Mouse (Mus musculus): Measurements from ENCODE around the gene Azgp1.
"Not testable (repeated sequence)": the region's sequence is repeated elsewhere in the genome, so short reads cannot be mapped to it uniquely, and the experiment has no call there.

Azgp1 gene

DNA sequence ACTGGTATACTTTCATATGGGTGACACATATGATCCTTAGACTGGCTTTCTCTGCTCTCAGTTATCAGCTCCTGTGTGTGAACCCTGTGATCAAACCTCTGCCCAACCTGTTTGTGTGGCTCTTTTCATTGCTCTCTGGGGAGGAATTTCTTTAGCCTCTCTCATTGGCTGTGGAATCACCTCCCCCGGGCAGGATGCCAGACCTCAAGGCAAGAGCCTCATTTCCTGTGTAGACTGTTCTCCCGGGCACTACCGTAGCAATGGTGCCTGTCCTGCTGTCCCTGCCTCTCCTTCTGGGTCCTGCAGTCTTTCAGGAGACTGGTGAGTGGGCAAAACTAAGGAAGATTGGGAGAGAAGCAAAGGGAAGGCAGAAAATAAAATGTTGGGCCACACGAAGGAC is at the start of gene Azgp1:
Azgp1 (plus strand) TSS at position 221 of the 400 bp plus-strand sequence.
- DNase-seq (ENCODE audit: low spot score in 2 of 2) = no peak

DNA sequence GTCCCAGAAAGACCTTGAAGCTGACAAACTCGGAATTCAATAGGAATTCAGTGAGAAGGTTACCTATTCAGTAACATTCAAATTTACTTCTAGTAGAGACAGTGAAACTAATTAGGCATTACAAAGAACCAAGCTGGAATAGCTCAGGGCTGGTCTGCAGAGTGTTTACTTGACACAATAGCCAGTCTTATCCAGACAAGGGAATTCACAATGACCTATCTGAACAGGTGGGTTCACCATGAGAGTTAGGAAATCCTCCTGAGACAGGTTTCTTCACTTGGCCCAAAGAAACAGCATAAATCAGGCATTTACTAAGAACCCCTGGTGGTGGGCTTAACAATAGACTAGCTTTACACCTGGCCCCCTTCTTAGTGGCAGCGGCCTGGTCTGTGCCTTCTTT is 47.4 kb upstream of the Azgp1 start:
- not testable (repeated sequence) for DNase-seq (ENCODE audit: low spot score in 2 of 2)

DNA sequence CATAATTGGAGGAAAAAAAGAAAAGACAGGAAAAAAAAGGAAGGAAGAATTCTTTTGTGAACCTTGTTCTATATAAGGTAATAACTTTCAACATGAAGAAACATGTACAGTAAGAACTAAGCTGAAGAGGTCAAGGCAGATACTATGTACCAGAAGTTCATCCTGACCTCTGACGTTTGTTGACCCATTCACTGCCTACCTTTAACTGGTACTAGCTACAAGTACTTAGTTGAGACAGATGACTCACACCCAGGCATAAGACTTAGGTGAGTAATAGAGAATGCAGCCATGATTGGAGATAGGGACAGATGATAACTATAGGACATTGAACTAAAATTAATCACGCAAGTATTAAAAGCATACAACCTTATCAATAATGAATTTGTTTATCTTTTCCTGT is 44.8 kb upstream of the Azgp1 start:
- no peak for DNase-seq (ENCODE audit: low spot score in 2 of 2)

DNA sequence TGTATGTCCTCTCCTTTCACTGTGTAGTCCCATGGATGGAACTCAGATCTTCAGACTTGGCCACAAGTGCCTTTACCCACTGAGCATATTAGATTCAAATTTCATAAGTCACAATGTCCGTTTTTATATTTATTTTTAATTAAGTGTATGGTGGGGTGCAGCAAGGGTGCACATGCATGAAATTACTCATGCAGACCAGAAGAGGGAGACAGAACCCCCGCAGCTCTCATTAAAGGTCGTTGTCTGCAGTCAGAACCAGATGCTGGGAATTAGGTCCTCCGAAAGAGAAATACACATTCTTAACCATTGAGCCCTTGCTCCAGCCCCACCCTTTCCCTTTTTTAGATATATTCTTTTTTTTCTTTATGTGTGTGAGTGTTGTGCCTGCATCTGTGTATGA is 44.1 kb upstream of the Azgp1 start:
- no peak for DNase-seq (ENCODE audit: low spot score in 2 of 2)

DNA sequence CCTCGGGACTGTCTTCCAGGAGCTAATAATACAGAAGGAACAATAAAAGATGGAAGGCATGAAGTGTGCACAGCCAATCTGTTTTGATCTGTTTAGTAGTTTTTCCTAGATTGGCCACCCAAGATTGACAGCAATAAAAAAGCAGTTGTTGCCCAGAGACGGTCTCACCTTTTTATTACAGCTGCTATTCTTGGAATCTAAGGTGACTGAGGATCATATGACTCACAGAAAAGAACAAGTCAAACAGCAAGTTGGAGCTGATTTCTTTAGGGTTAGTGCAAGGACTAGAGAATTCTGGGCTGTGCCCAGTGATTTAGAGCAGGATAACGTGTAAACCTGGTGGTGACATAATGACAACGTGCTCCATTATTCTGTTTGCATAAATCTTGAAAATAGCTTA is 40.4 kb upstream of the Azgp1 start:
- no peak for DNase-seq (ENCODE audit: low spot score in 2 of 2)

DNA sequence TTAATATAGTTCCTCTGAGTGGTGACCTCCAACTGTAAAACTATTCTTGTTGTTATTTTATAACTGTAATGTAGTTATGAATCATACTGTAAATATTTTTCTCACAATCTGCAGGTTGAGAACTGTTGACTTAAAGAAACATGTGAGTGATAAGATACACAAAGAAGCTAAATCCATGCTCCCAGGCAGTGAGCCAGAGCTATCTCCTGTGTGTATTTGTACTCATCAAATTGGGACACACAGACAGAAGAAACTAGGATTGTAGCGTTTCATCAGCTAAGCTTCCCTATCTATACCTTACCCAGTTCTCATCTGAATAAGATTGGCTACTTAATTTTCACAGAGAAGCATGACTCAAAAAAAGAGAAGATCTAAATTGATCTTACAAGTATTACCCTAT is 38.2 kb upstream of the Azgp1 start:
- no peak for DNase-seq (ENCODE audit: low spot score in 2 of 2)

DNA sequence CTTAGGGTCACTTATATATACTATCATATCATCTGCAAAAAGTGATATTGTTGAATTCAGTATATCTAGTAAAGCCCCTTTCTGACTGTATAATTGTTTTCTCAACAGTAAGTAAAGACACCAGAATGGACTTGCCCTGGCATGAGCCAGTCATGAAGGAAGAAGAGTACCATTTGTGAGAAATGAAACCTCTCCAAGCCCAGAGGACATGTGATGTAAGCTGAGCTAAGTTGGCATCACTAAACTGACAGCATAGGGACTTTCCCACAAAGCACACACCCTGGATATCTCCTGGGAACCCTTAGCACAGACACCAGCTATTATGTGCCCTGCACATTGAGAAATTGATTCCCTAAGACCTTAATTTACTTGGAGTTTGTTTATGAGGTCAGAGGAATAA is 34.0 kb upstream of the Azgp1 start:
- no peak for DNase-seq (ENCODE audit: low spot score in 2 of 2)

DNA sequence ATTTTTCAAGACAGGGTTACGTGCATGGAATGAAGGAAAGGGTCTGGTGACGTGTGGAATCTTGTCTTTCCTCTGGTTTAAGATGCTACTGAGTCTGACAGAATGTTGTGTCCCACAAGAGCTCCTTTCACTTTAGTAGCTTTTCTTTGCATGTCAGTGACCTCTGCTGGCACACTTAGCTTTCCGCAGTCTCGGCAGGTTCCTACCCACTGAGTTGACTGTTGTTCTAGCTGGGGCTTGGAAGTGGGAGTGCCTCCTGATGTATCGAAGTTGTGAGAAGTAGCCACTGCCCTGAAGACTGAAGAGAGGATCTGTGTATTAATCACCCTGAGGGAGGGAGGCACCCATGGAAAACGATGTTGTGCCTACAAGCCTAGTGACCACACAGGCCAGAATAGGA is 30.1 kb upstream of the Azgp1 start:
- DNase-seq (ENCODE audit: low spot score in 2 of 2) = peak in 1 of 2 experiments; percentile 0

DNA sequence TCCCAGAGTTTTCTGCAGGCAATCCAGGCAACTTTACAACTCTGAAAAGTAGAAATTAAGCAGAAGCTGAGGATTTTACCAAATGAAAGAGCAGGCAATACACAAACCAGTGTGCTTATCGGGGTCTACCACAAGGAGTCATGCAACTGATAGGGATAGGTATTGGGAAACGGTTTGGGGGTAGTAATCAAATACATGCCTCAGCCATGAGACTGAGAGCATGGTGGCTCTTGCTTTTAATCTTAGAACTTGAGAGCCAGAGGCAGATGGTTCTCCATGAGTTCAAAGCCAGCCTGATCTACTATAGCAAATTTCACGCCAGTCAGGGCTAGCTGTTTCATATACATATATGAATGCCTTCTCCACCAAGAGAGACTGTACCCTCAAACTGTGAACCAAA is 24.9 kb upstream of the Azgp1 start:
- DNase-seq (ENCODE audit: low spot score in 2 of 2) = no peak

DNA sequence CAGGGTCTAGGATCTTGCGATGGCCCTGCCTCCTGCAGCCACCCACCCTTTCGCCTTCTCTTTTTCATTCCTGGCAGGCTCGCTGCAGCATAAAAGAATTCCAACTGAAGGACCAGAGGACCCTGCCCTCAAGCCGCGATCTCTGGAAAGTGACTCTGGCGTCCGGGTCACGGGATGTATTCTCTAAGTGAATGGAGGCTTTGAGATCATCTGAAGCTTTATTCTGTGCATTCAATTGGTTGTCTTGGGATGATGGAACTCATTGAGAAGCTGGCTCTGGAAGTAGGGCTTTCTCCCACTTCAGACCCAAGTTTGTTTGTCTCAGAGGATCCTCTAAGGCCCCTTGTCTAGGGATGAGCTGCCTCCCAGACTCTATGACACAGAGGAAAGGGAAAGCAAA is 18.4 kb upstream of the Azgp1 start, which contains the start of gene Gjc3:
Gjc3 (minus strand) TSS at position 154 of the 400 bp plus-strand sequence.
- DNase-seq (ENCODE audit: low spot score in 2 of 2) = no peak

DNA sequence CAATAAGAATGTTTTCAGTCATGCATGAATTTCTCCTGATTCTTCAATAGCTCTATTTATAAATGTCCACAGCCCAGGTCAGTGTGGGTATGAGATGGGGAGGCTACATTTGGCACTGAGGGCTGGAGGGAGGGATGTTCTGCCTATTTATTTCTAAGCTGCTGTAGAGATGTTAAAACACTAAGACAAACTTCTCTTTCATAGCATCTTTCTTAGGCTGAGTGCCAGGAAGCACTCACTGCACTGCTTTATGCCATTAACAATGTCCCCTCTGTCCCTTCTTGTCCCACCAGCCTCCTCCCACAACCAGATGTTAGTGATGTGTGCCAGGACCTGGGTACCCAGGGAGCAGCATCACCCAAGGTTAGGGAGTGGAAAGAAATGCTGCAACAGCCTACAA is 14.8 kb upstream of the Azgp1 start:
- DNase-seq (ENCODE audit: low spot score in 2 of 2) = no peak

DNA sequence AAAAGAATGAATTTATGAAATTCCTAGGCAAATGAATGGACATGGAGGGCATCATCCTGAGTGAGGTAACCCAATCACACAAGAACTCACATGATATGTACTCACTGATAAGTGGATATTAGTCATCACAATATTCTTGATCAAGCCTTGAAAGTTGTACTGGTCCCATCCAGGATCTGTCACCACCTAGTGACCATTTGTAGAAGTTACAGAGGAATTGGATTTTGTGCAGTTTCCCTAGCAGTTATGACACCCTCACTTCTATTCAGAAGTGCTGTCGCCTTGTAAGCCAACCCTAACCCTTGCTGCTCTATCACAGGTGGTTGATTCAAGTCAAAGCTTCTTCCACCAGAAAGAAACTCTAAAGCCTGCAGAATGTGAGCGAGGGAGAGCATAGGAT is 8.2 kb upstream of the Azgp1 start:
- no peak for DNase-seq (ENCODE audit: low spot score in 2 of 2)

DNA sequence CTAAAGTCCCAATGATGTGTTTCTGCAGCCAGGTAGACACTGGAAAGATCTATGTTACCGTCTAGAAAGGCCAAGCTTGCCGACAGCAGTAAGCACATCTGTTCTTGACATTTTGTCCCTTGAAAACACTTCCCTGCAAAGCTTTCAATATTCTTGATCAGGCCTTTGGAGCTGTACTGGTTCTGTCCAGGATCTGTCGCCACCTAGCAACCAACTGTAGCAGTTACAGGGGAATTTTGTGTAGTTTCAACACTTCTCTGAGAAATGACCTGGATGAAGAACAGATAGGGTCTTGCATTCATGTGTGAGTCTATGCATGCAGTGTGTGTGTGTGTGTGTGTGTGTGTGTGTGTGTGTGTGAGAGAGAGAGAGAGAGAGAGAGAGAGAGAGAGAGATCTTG is 7.6 kb upstream of the Azgp1 start:
- no peak for DNase-seq (ENCODE audit: low spot score in 2 of 2)

DNA sequence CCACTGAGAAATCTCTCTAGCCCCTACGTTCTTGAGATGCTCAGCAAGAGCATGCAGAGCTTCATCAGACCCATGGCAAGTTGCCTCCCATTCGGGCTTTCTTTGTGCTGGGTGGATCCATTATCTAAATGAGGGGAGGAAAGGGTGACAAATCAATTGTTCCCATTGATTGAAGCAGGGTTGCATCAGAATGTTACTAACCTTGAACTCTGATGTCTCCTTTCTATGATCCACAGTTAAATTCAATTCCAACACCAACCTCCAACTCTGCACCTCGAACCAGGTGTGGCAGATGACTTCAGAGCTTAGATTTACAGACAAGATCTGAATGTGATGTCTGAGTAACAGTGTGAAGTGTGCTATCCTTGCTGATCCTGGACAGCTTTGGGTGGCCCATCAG is 6.6 kb upstream of the Azgp1 start:
- no peak for DNase-seq (ENCODE audit: low spot score in 2 of 2)

DNA sequence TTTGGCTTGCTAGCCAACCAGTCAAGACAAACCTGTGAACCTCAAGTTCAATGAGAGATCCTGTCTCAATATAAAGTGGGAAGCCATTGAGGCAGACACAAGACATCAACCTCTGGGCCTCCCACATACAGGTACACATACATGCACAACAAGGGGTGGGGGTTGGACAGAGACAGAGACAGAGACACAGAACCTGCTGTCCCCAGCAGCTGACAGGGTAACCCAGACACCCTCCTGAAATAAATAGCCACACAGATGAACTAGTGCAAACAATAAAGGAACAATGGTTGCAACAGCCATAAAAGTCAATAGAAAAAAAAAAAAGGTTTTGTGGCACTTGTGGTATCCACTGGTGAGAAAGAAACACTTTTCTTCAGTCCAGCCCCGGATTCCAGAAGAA is 5.9 kb upstream of the Azgp1 start:
- no peak for DNase-seq (ENCODE audit: low spot score in 2 of 2)

DNA sequence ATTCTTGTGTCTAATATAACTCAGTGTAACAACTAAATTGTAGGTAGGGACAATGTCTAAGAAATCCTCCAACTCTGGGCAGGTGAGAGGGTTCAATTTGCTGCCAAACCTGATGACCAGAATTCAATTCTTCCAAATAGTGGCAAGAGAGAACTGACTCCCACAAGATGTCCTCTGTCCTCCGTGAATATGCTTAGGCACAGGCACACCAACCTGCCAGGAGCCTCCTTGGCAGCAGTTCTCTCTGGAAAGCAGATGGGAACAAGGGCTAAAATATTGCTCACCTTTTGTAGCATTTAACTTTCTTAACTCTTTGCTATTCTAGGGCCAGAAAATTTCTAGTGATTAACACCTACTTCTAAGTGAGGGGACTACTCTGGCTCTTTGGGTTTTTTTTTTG is 4.0 kb upstream of the Azgp1 start:
- DNase-seq (ENCODE audit: low spot score in 2 of 2) = no peak

DNA sequence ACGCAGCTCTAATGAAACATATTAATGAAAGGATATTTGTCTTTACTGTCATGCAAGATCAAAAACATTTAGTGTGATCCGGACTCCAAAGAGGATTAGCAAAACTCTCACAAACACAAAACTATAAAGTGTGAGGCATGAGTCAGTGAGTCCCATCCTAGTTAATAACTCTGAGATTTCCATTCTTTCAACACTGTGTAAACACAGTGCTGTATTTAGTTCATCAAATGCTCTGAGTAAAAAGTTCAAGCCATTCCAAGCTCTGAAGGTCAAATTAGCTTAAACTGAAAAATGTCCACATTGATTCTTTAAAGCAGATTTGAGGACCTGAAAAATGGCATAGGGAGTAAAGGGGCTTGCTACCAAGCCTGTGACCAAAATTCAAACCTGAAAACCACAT is 2.2 kb upstream of the Azgp1 start:
- DNase-seq (ENCODE audit: low spot score in 2 of 2) = no peak

DNA sequence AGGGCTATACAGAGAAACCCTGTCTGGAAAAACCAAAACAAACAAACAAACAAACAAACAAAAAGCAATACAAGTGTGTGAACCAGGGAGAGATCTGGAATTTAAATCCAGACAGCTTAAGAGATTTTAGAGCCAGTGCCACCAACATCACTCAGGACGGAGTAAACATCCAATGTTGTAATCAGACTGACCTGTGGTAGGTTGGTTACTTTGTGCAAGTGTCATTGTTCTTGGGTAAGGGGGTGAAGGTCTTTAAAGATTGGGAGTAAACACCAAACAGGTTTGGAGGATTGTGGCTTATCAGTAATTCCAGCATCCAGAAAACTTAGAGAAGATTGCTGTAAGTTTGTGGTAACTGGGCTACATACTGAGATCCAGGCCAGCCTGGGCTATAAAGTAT is 5.0 kb downstream of the Azgp1 start:
- DNase-seq (ENCODE audit: low spot score in 2 of 2) = no peak

DNA sequence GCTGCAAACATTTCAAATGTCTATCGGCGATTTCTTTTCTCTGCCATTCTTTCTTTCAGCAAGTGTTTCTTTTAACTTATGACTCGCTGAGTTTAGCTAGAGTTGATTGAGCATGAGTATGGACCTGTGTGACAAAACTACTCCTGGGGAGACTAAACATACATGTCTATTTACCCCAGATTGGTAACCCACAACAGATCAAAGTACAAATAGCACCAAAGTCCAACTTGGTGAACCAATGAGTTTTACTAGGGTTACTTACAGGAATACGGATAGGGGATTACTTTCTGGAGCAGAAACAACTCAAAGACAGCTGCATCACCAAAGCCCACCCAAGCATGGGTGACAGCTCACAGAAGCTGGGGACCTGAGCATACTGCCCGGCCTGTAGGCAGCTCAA is 28.1 kb downstream of the Azgp1 start:
- no peak for DNase-seq (ENCODE audit: low spot score in 2 of 2)

DNA sequence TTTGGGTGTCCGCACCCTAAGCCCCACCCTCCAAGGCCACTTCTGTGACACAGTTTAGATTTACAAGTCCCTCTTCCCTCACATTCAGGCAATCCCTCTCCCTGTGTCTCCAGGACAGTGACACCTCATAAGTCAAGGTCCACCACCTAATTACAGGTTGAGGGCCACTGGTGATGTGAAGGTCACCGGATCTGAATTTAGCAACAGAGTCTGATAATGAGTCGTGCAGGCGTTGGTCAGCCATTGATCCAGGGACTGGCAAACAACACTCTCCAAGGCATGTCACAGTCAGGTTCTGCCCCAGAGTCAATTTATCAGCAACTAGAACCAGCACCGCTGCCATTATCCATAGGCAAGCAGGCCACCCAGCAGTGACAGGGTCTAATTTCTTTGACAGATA is 31.1 kb downstream of the Azgp1 start:
- no peak for DNase-seq (ENCODE audit: low spot score in 2 of 2)

DNA sequence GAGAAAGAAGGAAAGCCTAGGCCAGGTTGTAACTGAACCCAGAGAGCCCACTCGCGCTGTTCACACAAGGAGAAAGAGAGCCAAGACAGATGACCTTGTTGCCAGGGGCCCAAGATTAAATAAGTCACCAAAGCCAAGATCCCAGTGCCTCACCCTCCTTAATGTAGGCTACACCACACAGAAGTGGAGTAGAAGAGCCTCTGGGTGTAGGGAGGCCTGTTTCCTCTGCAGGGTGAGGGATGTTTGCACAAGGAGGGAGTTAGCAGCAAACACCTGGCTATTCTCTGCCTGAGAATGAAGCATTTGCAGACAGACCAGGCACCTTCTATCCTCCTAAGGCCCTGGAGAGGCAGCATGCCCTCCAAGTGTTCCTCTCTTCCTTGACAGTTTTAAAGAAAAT is 35.2 kb downstream of the Azgp1 start:
- no peak for DNase-seq (ENCODE audit: low spot score in 2 of 2)

DNA sequence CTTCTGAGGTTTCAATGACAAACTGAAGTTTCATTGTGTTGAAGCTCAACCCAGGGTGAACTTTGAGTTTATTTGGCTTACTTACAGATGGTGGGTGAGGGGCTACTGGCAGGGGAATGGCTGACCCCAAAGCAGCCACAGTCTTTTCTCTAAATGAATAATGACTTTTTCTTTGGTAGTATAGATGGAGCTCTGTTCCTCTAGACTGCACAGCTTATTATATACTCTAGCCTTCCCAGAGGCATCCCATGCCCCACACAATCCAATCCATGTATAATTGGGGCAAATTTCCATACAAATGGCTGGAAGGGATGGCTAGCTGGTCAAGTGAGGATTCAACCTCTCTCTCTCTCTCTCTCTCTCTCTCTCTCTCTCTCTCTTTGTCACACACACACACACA is 35.7 kb downstream of the Azgp1 start:
- no peak for DNase-seq (ENCODE audit: low spot score in 2 of 2)

DNA sequence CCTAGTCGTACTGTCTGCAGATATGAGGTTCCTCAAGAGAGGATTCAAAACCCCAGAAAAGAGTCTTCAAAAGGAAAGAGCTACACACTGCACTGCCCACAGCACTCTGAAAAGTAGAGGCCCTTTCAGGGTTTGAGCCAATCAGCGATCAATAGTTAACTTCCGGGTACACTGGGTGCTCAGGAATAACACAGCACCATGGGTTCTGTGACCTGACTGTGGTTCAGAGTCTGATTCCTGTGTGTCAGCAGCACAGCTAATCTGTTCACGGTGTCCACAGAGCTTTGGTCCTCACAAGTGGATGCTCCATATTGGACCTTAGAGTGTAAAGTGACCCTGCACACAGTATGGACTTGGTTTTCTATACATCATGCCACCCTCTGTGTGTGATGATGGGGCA is 38.3 kb downstream of the Azgp1 start:
- not testable (repeated sequence) for DNase-seq (ENCODE audit: low spot score in 2 of 2)

DNA sequence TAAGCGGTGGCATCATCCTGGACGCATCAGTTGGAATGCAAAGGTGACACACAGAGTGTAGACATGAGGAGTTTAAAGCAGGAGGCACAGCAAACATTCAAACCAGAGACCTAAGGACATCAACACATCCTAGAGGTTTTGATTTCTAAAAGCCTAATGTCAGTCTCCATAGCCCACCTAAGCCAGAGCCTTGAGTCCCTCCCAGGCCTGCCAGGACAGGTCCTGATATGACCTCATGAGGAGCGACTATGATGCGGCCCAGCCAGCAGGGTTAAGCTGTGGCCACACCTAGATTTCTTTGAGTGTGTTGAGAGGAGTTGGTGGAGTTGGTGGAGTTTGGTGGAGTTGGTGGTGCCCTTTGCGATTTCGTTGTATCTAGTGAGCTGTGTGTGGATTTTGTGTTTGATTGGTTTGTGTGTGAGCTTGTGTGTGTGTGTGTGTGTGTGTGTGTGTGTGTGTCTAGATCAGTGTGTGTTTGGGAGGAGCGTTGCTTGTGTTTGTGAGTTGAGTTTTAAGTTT is 39.7 kb downstream of the Azgp1 start, which contains the start of the genes Smok3a and Smok3b:
Smok3a (plus strand) TSS at position 301 of the 519 bp plus-strand sequence.
Smok3b (plus strand) TSS at position 469 of the 519 bp plus-strand sequence.
- not testable (repeated sequence) for DNase-seq (ENCODE audit: low spot score in 2 of 2)
